Mouse (Mus musculus): ENCODE results near the gene Ehmt1. TPM values are rescaled to one million over a fixed set of nuclear protein-coding genes. Genes with fewer than 3 reads are reported as not detected.

Ehmt1 gene
- polyA plus RNA-seq, 1 experiment from 2014 or later: 76.4 TPM

GRCm38 (mm10) chr2:24870952-24871351, 48.5 kb downstream of the Ehmt1 start:
- Histone ChIP-seq H3K4me2 (no peak overlapping the region), H3K9me3 (replicated peaks) (no peaks in the 10 kb centered on the region), H3K36me3 (peaks cover 35% of the 10 kb centered on the region), H3K4me3 (replicated peaks) (no peak overlapping the region), H3K27ac (replicated peaks) (no peak overlapping the region), H3K4me1 (no peaks in the 10 kb centered on the region), H3K27me3 (replicated peaks) (no peaks in the 10 kb centered on the region), H3K9ac (replicated peaks) (no peak overlapping the region)
- WGBS: 84% methylated on average over 1 of the region's 1 CpGs
- ATAC-seq (ENCODE audit: low FRiP score): no peak

GRCm38 (mm10) chr2:24863010-24863409, 56.4 kb downstream of the Ehmt1 start:
- Histone ChIP-seq H3K36me3 (peaks cover 42% of the 10 kb centered on the region), H3K4me1 (no peaks in the 10 kb centered on the region), H3K9me3 (replicated peaks) (no peaks in the 10 kb centered on the region), H3K27me3 (replicated peaks) (no peaks in the 10 kb centered on the region), H3K9ac (replicated peaks) (no peak overlapping the region), H3K4me3 (replicated peaks) (no peak overlapping the region), H3K27ac (replicated peaks) (no peak overlapping the region), H3K4me2 (no peak overlapping the region)
- WGBS: 90% methylated on average over 8 of the region's 8 CpGs
- no peak for ATAC-seq (ENCODE audit: low FRiP score)

- 68% methylated on average over 5 of the region's 5 CpGs for WGBS
- Histone ChIP-seq H3K4me3 (replicated peaks) (no peak overlapping the region), H3K27me3 (replicated peaks) (no peaks in the 10 kb centered on the region), H3K4me2 (no peak overlapping the region), H3K4me1 (0 out of 2 replicates have a peak, but pooled peaks cover 2% of the 10 kb centered on the region), H3K9ac (replicated peaks) (no peak overlapping the region), H3K36me3 (peaks cover 61% of the 10 kb centered on the region), H3K27ac (replicated peaks) (no peak overlapping the region), H3K9me3 (replicated peaks) (no peaks in the 10 kb centered on the region)
- peak; percentile 59; the same call in 1 of the 2 replicates for ATAC-seq (ENCODE audit: low FRiP score)
Measured at GRCm38 (mm10) chr2:24852408-24852807, 67.0 kb downstream of the Ehmt1 start.

GRCm38 (mm10) chr2:24846557-24846956, 72.9 kb downstream of the Ehmt1 start:
- no peak overlapping the region for H3K27ac ChIP-seq (replicated peaks)
- 78% methylated on average over 1 of the region's 1 CpGs for WGBS
- no peak overlapping the region for H3K4me3 ChIP-seq (replicated peaks)
- no peaks in the 10 kb centered on the region for H3K27me3 ChIP-seq (replicated peaks)
- H3K4me1 ChIP-seq: no peaks in the 10 kb centered on the region
- no peak for ATAC-seq (ENCODE audit: low FRiP score)
- H3K9ac ChIP-seq (replicated peaks): no peak overlapping the region
- H3K4me2 ChIP-seq: no peak overlapping the region
- no peaks in the 10 kb centered on the region for H3K9me3 ChIP-seq (replicated peaks)
- peaks cover 46% of the 10 kb centered on the region for H3K36me3 ChIP-seq

- 95% methylated on average over 1 of the region's 1 CpGs for WGBS
- peaks cover 41% of the 10 kb centered on the region for H3K36me3 ChIP-seq
- H3K27ac ChIP-seq (replicated peaks): no peak overlapping the region
- no peak overlapping the region for H3K4me3 ChIP-seq (replicated peaks)
- no peak overlapping the region for H3K9ac ChIP-seq (replicated peaks)
- H3K4me1 ChIP-seq: no peaks in the 10 kb centered on the region
- no peaks in the 10 kb centered on the region for H3K9me3 ChIP-seq (replicated peaks)
- ATAC-seq (ENCODE audit: low FRiP score): no peak
- no peak overlapping the region for H3K4me2 ChIP-seq
- H3K27me3 ChIP-seq (replicated peaks): no peaks in the 10 kb centered on the region
Measured at GRCm38 (mm10) chr2:24845256-24845655, 74.2 kb downstream of the Ehmt1 start.

- H3K9ac ChIP-seq (replicated peaks): no peak overlapping the region
Measured at GRCm38 (mm10) chr2:24830614-24831013, 88.8 kb downstream of the Ehmt1 start.

DNA sequence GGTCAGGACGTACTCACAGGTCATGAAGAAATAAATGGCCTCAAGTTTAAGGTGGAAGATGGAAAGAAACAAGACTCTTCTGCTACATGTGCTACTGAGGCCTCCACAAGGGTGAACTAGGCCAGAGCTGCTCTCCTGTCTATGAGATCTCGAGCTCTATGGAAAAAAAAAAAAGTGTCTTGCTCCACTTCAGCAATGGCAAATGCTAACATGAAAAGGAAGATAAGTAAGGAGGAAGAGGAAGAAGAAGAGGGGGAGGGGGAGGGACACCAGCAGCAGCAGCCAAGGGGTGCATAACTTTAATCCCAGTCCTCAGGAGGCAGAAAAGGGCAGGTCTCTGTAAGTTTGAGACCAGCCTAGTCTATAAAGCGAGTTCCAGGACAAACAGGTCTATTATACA, 109.7 kb downstream of the Ehmt1 start:
- H3K36me3 ChIP-seq: peaks cover 72% of the 10 kb centered on the region

More at GRCm38 (mm10) chr2:24830614-24831013, 88.8 kb downstream of the Ehmt1 start:
- 89% methylated on average over 3 of the region's 3 CpGs for WGBS
- Histone ChIP-seq H3K36me3 (peaks cover 45% of the 10 kb centered on the region), H3K9me3 (replicated peaks) (no peaks in the 10 kb centered on the region), H3K4me1 (no peaks in the 10 kb centered on the region), H3K27me3 (replicated peaks) (no peaks in the 10 kb centered on the region), H3K4me2 (no peak overlapping the region), H3K27ac (replicated peaks) (no peak overlapping the region), H3K4me3 (replicated peaks) (no peak overlapping the region)
- ATAC-seq (ENCODE audit: low FRiP score): no peak

DNA sequence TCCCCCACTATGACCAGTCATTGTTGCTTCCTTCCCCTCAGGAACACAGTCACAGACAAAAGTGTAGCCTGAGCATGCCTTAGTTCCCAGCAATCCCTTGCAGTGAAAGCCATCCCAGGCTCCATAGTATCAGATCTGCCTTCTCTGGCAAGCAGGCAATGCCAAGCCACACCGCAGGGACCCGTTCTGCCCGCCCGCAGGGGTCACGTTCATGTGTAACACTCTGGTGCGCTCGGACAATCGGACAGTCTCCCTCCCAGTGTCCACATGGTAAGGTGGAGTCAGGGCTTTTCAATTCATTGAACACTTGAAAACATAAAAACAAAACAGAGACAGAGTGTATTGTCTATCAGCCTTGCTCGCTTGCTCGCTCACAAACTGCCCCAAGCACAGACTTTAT, 111.7 kb downstream of the Ehmt1 start:
- Histone ChIP-seq H3K4me3 (replicated peaks) (no peak overlapping the region), H3K4me2 (no peak overlapping the region), H3K9me3 (replicated peaks) (no peaks in the 10 kb centered on the region), H3K27me3 (replicated peaks) (no peaks in the 10 kb centered on the region), H3K27ac (replicated peaks) (no peak overlapping the region), H3K4me1 (no peaks in the 10 kb centered on the region), H3K36me3 (peaks cover 75% of the 10 kb centered on the region), H3K9ac (replicated peaks) (no peak overlapping the region)
- 89% methylated on average over 10 of the region's 10 CpGs for WGBS
- ATAC-seq (ENCODE audit: low FRiP score): no peak

More for the DNA sequence above, 109.7 kb downstream of the Ehmt1 start:
- H3K4me3 ChIP-seq (replicated peaks): no peak overlapping the region
- H3K4me1 ChIP-seq: no peaks in the 10 kb centered on the region
- no peak overlapping the region for H3K27ac ChIP-seq (replicated peaks)
- no peaks in the 10 kb centered on the region for H3K27me3 ChIP-seq (replicated peaks)
- WGBS: 82% methylated on average over 3 of the region's 3 CpGs
- H3K9me3 ChIP-seq (replicated peaks): no peaks in the 10 kb centered on the region
- H3K4me2 ChIP-seq: no peak overlapping the region
- H3K9ac ChIP-seq (replicated peaks): no peak overlapping the region
- no peak for ATAC-seq (ENCODE audit: low FRiP score)

DNA sequence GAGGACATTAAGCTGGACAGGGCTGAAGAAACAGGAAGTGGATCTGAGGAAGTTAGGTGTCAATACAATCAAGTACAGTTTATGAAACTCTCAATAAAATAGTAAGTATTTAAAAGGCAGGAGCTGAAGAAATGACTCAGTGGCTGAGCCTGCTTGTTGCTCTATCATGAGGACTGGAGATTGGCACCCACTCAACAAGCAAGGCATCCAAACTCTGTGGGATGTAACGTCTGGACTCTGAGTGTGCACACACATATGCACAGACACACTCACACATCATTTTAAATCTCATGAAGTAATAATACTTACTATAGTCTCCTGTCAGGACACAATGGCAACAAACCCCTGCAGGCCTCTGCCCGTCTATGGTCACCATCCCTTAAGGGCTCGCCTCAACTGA, 112.4 kb downstream of the Ehmt1 start:
- Histone ChIP-seq H3K36me3 (peaks cover 75% of the 10 kb centered on the region), H3K27me3 (replicated peaks) (no peaks in the 10 kb centered on the region), H3K4me2 (no peak overlapping the region), H3K9ac (replicated peaks) (no peak overlapping the region), H3K4me3 (replicated peaks) (no peak overlapping the region), H3K9me3 (replicated peaks) (no peaks in the 10 kb centered on the region), H3K27ac (replicated peaks) (no peak overlapping the region), H3K4me1 (no peaks in the 10 kb centered on the region)
- no peak for ATAC-seq (ENCODE audit: low FRiP score)
- WGBS: 94% methylated on average over 3 of the region's 3 CpGs

DNA sequence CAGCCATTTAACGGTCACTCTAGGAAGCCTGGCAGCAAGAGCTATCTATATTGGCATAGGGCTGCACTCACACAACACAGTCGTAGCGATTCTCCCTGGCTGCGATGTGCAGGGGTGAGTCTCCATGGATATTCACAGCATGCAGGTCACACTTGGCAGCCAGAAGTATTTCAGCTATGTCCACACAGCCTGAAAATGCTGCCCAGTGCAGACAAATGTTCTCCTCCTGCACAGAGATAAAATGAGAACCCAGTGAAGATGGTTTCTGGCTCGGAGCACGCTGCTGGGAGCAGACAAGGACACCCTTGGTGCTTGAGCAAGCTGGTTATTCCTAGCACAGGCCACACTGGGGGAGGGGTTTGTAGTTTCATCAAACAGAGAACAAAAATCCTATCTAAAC, 113.3 kb downstream of the Ehmt1 start:
- no peaks in the 10 kb centered on the region for H3K4me1 ChIP-seq
- H3K4me2 ChIP-seq: no peak overlapping the region
- H3K4me3 ChIP-seq (replicated peaks): no peak overlapping the region
- peaks cover 79% of the 10 kb centered on the region for H3K36me3 ChIP-seq
- H3K27ac ChIP-seq (replicated peaks): no peak overlapping the region
- ATAC-seq (ENCODE audit: low FRiP score): no peak
- H3K9me3 ChIP-seq (replicated peaks): no peaks in the 10 kb centered on the region
- 87% methylated on average over 6 of the region's 6 CpGs for WGBS
- no peaks in the 10 kb centered on the region for H3K27me3 ChIP-seq (replicated peaks)
- H3K9ac ChIP-seq (replicated peaks): no peak overlapping the region

DNA sequence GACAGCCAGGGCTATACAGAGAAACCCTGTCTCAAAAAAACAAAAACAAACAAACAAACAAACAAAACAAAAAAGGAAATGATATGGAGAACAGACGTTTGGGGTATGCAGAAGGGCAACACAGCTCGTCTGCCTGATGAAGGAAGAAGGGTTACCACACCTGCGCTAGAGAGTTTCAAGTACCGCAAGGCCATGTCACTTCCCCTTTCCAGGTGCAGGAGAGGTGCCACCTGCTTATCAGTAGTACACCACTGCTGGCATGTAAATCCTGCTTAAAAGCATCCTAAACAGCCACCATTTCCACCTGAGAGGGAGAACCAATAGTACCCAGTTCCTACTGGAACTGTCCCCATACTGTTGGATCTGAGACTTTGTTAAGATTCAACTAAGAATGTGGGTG, 113.8 kb downstream of the Ehmt1 start:
- no peak overlapping the region for H3K27ac ChIP-seq (replicated peaks)
- H3K4me1 ChIP-seq: no peaks in the 10 kb centered on the region
- WGBS: 93% methylated on average over 4 of the region's 4 CpGs
- no peak overlapping the region for H3K9ac ChIP-seq (replicated peaks)
- H3K27me3 ChIP-seq (replicated peaks): no peaks in the 10 kb centered on the region
- no peak overlapping the region for H3K4me2 ChIP-seq
- peaks cover 81% of the 10 kb centered on the region for H3K36me3 ChIP-seq
- no peak for ATAC-seq (ENCODE audit: low FRiP score)
- no peaks in the 10 kb centered on the region for H3K9me3 ChIP-seq (replicated peaks)
- H3K4me3 ChIP-seq (replicated peaks): no peak overlapping the region

DNA sequence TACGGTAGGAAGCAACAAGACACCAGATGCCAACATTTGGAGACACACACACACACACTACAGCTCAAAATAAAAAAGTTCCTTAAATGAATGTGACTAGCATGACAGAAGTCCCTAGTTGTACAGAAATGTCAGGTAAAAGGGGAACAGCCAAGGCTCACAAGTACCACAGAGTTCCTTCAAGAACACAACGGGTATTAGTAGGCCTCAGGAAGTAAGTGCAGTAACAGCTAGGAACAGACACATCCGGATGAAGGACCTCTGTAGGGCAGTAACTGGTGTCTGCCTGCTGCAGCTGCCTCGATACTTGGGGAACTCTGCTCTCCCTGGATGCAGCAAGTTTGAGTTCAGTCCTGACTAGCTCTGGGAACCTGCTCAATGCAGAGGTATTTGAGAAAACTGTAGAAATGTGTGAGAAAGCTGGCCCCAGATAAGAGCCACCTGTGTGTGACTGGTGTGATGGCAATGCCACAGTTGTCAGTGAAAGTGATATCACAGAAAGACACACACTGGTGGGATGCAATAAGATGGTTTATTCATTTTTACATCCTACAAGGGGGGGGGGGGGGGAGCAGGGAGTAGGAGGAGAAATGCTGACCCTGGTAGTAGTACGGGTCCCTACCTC, 122.5 kb downstream of the Ehmt1 start:
- no peak overlapping the region for H3K4me3 ChIP-seq (replicated peaks)
- no peak overlapping the region for H3K27ac ChIP-seq (replicated peaks)
- no peaks in the 10 kb centered on the region for H3K27me3 ChIP-seq (replicated peaks)
- H3K4me1 ChIP-seq: no peaks in the 10 kb centered on the region
- no peak for ATAC-seq (ENCODE audit: low FRiP score)
- no peak overlapping the region for H3K9ac ChIP-seq (replicated peaks)
- H3K4me2 ChIP-seq: no peak overlapping the region
- 94% methylated on average over 5 of the region's 5 CpGs for WGBS
- no peaks in the 10 kb centered on the region for H3K9me3 ChIP-seq (replicated peaks)
- H3K36me3 ChIP-seq: peaks cover 87% of the 10 kb centered on the region
